In genomic region chr8:122134121-122134529, GRCm38 (mm10) we compare ENCODE assay signal across 12 mouse cellular contexts.
DNase-seq lines count a peak whose midpoint lies in the region; ATAC-seq and TF ChIP-seq lines count a peak whose summit lies in the region.
"Had no signal": no experiment of that assay in that cellular context is flagged by ENCODE, and none has a peak within 500 bp of the region (broad histone marks: within the 10 kb centered on the region; RNA-seq: fewer than 3 reads in every experiment).

No protein-coding gene starts in this region.

- H3K27ac ChIP-seq in kidney, adult 2 months (ENCODE audit: insufficient read depth, low read depth, low read length), result no peak overlapping the region
- no peak overlapping the region for H3K27ac ChIP-seq in kidney, embryonic 15.5 days
- H3K27ac ChIP-seq in heart, embryonic 16.5 days (ENCODE audit: low read length), result no peak overlapping the region
- H3K27ac ChIP-seq: liver, embryonic 13.5 days; midbrain, embryonic 12.5 days had no signal

- peak; percentile 77 to 86 for DNase-seq in cerebellum, postnatal 10 days
- DNase-seq in cerebellum, adult 11 months, result no peak
- DNase-seq in kidney, adult 2 months, result peak; percentile 29
- DNase-seq in adrenal gland, adult (ENCODE audit: inconsistent age in 2 of 2, low spot score in 1 of 2), result peak; percentile 72 to 90
- no peak for DNase-seq in thymus, postnatal 36 days
- DNase-seq in thymus, postnatal 0 days (ENCODE audit: low spot score), result no peak
- DNase-seq: embryo, embryonic 11 days; forebrain, postnatal 0 days; liver, embryonic 13.5 days had no signal

- H3K36me3 ChIP-seq in kidney, adult 2 months (ENCODE audit: control insufficient read depth, insufficient read depth, low read length), result no peaks in the 10 kb centered on the region
- H3K36me3 ChIP-seq in kidney, embryonic 15.5 days, result no peaks in the 10 kb centered on the region
- H3K36me3 ChIP-seq in heart, embryonic 16.5 days (ENCODE audit: control insufficient read depth, insufficient read depth), result no peaks in the 10 kb centered on the region
- H3K36me3 ChIP-seq: liver, embryonic 13.5 days; midbrain, embryonic 12.5 days had no signal

- no peaks in the 10 kb centered on the region for H3K9me3 ChIP-seq in kidney, embryonic 15.5 days (replicated peaks)
- no peaks in the 10 kb centered on the region for H3K9me3 ChIP-seq in heart, embryonic 16.5 days (replicated peaks; ENCODE audit: control insufficient read depth, low read length)
- H3K9me3 ChIP-seq: liver, embryonic 13.5 days; midbrain, embryonic 12.5 days had no signal

- no peak for TF ChIP-seq CTCF in kidney, adult 2 months (conservative IDR thresholded peaks at IDR 0.05; ENCODE audit: insufficient read depth, insufficient read length, low read depth, low read length)

- TF ChIP-seq POLR2A in kidney, adult 2 months (IDR thresholded peaks at IDR 0.05; ENCODE audit: low read depth, low read length), result no peak

- H3K4me2 ChIP-seq in kidney, embryonic 15.5 days, result no peak overlapping the region
- H3K4me2 ChIP-seq in heart, embryonic 16.5 days (ENCODE audit: low read depth, low read length), result no peak overlapping the region
- H3K4me2 ChIP-seq: liver, embryonic 13.5 days; midbrain, embryonic 12.5 days had no signal

- ATAC-seq in kidney, embryonic 15.5 days (replicated peaks; ENCODE audit: low FRiP score), result no peak
- no peak for ATAC-seq in heart, embryonic 16.5 days (replicated peaks; ENCODE audit: extremely low read depth, insufficient read depth, low FRiP score)
- ATAC-seq: forebrain, postnatal 0 days had no signal

- no peak overlapping the region for H3K4me3 ChIP-seq in kidney, adult 2 months (ENCODE audit: insufficient read depth, low read depth, low read length)
- H3K4me3 ChIP-seq in kidney, embryonic 15.5 days (replicated peaks), result no peak overlapping the region
- no peak overlapping the region for H3K4me3 ChIP-seq in heart, embryonic 16.5 days (ENCODE audit: low read length)
- H3K4me3 ChIP-seq: liver, embryonic 13.5 days; midbrain, embryonic 12.5 days had no signal

- H3K4me1 ChIP-seq in kidney, adult 2 months (ENCODE audit: control insufficient read depth, insufficient read depth, low read length), result no peaks in the 10 kb centered on the region
- no peaks in the 10 kb centered on the region for H3K4me1 ChIP-seq in kidney, embryonic 15.5 days
- peaks cover 8% of the 10 kb centered on the region for H3K4me1 ChIP-seq in heart, embryonic 16.5 days (ENCODE audit: control insufficient read depth, insufficient read depth, low read length)
- H3K4me1 ChIP-seq: liver, embryonic 13.5 days; midbrain, embryonic 12.5 days had no signal

- WGBS in kidney, adult 2 months, result 84% methylated on average over 3 of the region's 3 CpGs
- WGBS in kidney, embryonic 15.5 days, result 87% methylated on average over 3 of the region's 3 CpGs
- 68% methylated on average over 3 of the region's 3 CpGs for WGBS in heart, embryonic 16.5 days

- no peaks in the 10 kb centered on the region for H3K27me3 ChIP-seq in kidney, adult 2 months (replicated peaks; ENCODE audit: control insufficient read depth, insufficient read depth, low read length)
- H3K27me3 ChIP-seq in kidney, embryonic 15.5 days, result no peaks in the 10 kb centered on the region
- no peaks in the 10 kb centered on the region for H3K27me3 ChIP-seq in heart, embryonic 16.5 days (ENCODE audit: control insufficient read depth, insufficient read depth, low read length)
- H3K27me3 ChIP-seq: liver, embryonic 13.5 days had no signal

- no peak overlapping the region for H3K9ac ChIP-seq in kidney, embryonic 15.5 days
- H3K9ac ChIP-seq in heart, embryonic 16.5 days (ENCODE audit: low read length), result peak overlapping the region; percentile 30; the same call in 1 of the 2 replicates
- H3K9ac ChIP-seq: forebrain, postnatal 0 days; liver, embryonic 13.5 days; midbrain, embryonic 12.5 days had no signal

Comparison
In these comparisons a context has a peak if more than half of its experiments do, and no peak if none do; other contexts are left out.
1. DNase-seq: peak in cerebellum, postnatal 10 days (2 of 2), kidney, adult 2 months (single experiment) and adrenal gland, adult (2 of 2); none in cerebellum, adult 11 months (single experiment), thymus, postnatal 36 days (0 of 2) and thymus, postnatal 0 days (single experiment).